In genomic region chr8:123155177-123155576, GRCm38 (mm10) we compare ENCODE assay signal across 10 mouse cellular contexts. TPM values are rescaled to one million over a fixed set of nuclear protein-coding genes. Genes with fewer than 3 reads are reported as not detected.
A peak's percentile ranks its signal among the peaks of the same experiment; 100 is the strongest.
DNase-seq lines count a peak whose midpoint lies in the region; TF ChIP-seq lines count a peak whose summit lies in the region.
"Had no signal": no experiment of that assay in that cellular context is flagged by ENCODE, and none has a peak within 500 bp of the region (broad histone marks: within the 10 kb centered on the region; RNA-seq: fewer than 3 reads in every experiment).

No protein-coding gene starts in this region.

- H3K4me1 ChIP-seq in liver, adult 2 months (ENCODE audit: control insufficient read depth, insufficient read depth, low read length): peaks cover 13% of the 10 kb centered on the region

- intact Hi-C loops in heart, postnatal 10 days (cut with DNase I): loop anchor here (1.0 to 2.0 kb wide), 2 partner anchors 40 to 49 kb away; no protein-coding TSS in a partner anchor

- no peaks in the 10 kb centered on the region for H3K36me3 ChIP-seq in liver, adult 2 months (ENCODE audit: control insufficient read depth, insufficient read depth, low read length)
- H3K36me3 ChIP-seq: lung, embryonic 15.5 days had no signal

- TF ChIP-seq CTCF in liver, adult 2 months (IDR thresholded peaks at IDR 0.05; ENCODE audit: low read depth, low read length): peak; percentile 42

- H3K79me2 ChIP-seq in liver, adult 2 months (ENCODE audit: control insufficient read depth, insufficient read depth, low read length): no peaks in the 10 kb centered on the region

- no peaks in the 10 kb centered on the region for H3K27me3 ChIP-seq in liver, adult 2 months (ENCODE audit: control insufficient read depth, insufficient read depth, low read length)
- H3K27me3 ChIP-seq: lung, embryonic 15.5 days had no signal

- no peak overlapping the region for H3K27ac ChIP-seq in liver, adult 2 months (replicated peaks; ENCODE audit: insufficient read depth, low read depth, low read length)
- H3K27ac ChIP-seq: lung, embryonic 15.5 days had no signal

- peak; percentile 26 for DNase-seq in cerebellum, adult 9-10 months
- no peak for DNase-seq in cerebellum, adult 11 months
- DNase-seq in liver, adult 2 months (ENCODE audit: extremely low read depth, low read depth, low spot score): no peak
- DNase-seq in liver: no peak
- DNase-seq in heart, postnatal 10 days: peak; percentile 54 to 63
- peak; percentile 56 to 60 for DNase-seq in lung, postnatal 4 days
- DNase-seq in ovary, adult 18-20 months (ENCODE audit: low spot score): no peak
- no peak for DNase-seq in spleen, postnatal 36 days (ENCODE audit: low spot score in 2 of 2)

- WGBS in liver, adult 2 months: 88% methylated on average over 5 of the region's 5 CpGs

- H3K4me3 ChIP-seq in liver, adult 2 months (ENCODE audit: insufficient read depth, low read depth, low read length): no peak overlapping the region
- H3K4me3 ChIP-seq: lung, embryonic 15.5 days had no signal

- TF ChIP-seq POLR2A in liver, adult 2 months (IDR thresholded peaks at IDR 0.05; ENCODE audit: extremely low read depth, insufficient read depth, low read length): no peak

- H3K9ac ChIP-seq in liver, adult 2 months (ENCODE audit: low read depth, low read length): no peak overlapping the region
- H3K9ac ChIP-seq: lung, embryonic 15.5 days had no signal

RNA-seq across cellular contexts. Expression of gene Sult5a1, which starts 2.9 kb away (rescaled TPM):
- 15.5 and 29.8 TPM in 2 replicates for total RNA-seq in liver, adult 2 months (2014; rRNA removed)
- polyA plus RNA-seq in liver, adult 2 months (2012; rRNA removed): 62.7 and 154 TPM in 2 replicates
- total RNA-seq in heart, postnatal 10 days (2021): 1 to 10 TPM; 1.3 to 2.3 TPM

RNA-seq across cellular contexts. Expression of gene Dpep1, which starts 30.9 kb away (rescaled TPM):
- 0.55 and 0.74 TPM in 2 replicates for total RNA-seq in liver, adult 2 months (2014; rRNA removed)
- polyA plus RNA-seq in liver, adult 2 months (2012; rRNA removed): 0.45 and 1.8 TPM in 2 replicates
- 10 to 100 TPM in 1 of 2 experiments, 1 to 10 TPM in 1; 9.6 to 29.0 TPM for total RNA-seq in heart, postnatal 10 days (2021)
- polyA plus RNA-seq: inflammation-experienced regulatory T-cells, adult 6 months had no signal

RNA-seq across cellular contexts. Expression of gene Cpne7, which starts 38.0 kb away (rescaled TPM):
- 0.07 and 0.09 TPM in 2 replicates for total RNA-seq in liver, adult 2 months (2014; rRNA removed)
- 0.09 and 0.28 TPM in 2 replicates for polyA plus RNA-seq in liver, adult 2 months (2012; rRNA removed)
- 1 to 10 TPM in 1 of 2 experiments, under 1 TPM in 1; 0.64 to 1.3 TPM for total RNA-seq in heart, postnatal 10 days (2021)

RNA-seq across cellular contexts. Expression of gene Rpl13, which starts 53.0 kb away (rescaled TPM):
- total RNA-seq in liver, adult 2 months (2014; rRNA removed): 764 and 919 TPM in 2 replicates
- polyA plus RNA-seq in liver, adult 2 months (2012; rRNA removed): 634 and 769 TPM in 2 replicates
- total RNA-seq in heart, postnatal 10 days (2021): 100 to 1,000 TPM; 536 to 545 TPM

RNA-seq across cellular contexts. Expression of gene Chmp1a, which starts 57.4 kb away (rescaled TPM):
- total RNA-seq in liver, adult 2 months (2014; rRNA removed): 51.5 and 58.5 TPM in 2 replicates
- polyA plus RNA-seq in liver, adult 2 months (2012; rRNA removed): 67.1 and 67.7 TPM in 2 replicates
- total RNA-seq in heart, postnatal 10 days (2021): 10 to 100 TPM; 64.2 to 82.9 TPM

Comparison
In these comparisons a context has a peak if more than half of its experiments do, and no peak if none do; other contexts are left out.
1. DNase-seq: peak in cerebellum, adult 9-10 months (single experiment), heart, postnatal 10 days (2 of 2) and lung, postnatal 4 days (2 of 2); none in cerebellum, adult 11 months (single experiment), liver, adult 2 months (single experiment), liver (single experiment), ovary, adult 18-20 months (single experiment) and spleen, postnatal 36 days (0 of 2).